ENCODE assay signal across 32 mouse cellular contexts in the genomic region with DNA sequence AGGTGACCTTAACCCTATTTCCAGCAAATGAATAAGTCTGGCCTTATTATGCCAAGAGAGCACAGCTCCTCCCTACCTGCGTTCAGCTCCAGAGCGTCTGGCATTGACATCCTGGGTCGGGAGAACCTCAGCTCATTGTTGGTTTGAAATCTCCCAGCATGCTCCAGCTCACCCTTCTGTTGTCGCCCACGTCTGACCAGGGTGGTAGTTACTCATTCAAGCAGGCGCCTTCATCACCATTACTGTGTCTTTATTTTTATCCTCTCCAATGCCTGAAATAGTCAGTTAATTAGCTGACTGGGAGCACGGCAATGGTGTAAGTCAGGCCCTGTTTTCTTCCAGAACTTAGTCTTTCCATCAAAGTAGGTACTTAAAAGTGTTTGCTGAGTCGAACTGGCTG.
DNase-seq lines count a peak whose midpoint lies in the region; ATAC-seq and TF ChIP-seq lines count a peak whose summit lies in the region.
"Had no signal": no experiment of that assay in that cellular context is flagged by ENCODE, and none has a peak within 500 bp of the region (broad histone marks: within the 10 kb centered on the region; RNA-seq: fewer than 3 reads in every experiment).

No protein-coding gene starts in this region.

- 87% methylated on average over 8 of the region's 8 CpGs for WGBS in midbrain, embryonic 10.5 days
- WGBS in midbrain, embryonic 14.5 days, result 80% methylated on average over 8 of the region's 8 CpGs
- WGBS in stomach, postnatal 0 days, result 58% methylated on average over 8 of the region's 8 CpGs

- no peak for TF ChIP-seq EP300 in stomach, postnatal 0 days (optimal IDR thresholded peaks at IDR 0.05)

- H3K4me3 ChIP-seq in left cerebral cortex, adult 2 months, result no peak overlapping the region
- no peak overlapping the region for H3K4me3 ChIP-seq in midbrain, embryonic 10.5 days
- no peak overlapping the region for H3K4me3 ChIP-seq in midbrain, embryonic 14.5 days (replicated peaks; ENCODE audit: low read depth, low read length)
- H3K4me3 ChIP-seq in stomach, postnatal 0 days (ENCODE audit: low read depth, low read length), result no peak overlapping the region
- H3K4me3 ChIP-seq: embryonic facial prominence, embryonic 10.5 days; embryonic facial prominence, embryonic 15.5 days; forebrain, embryonic 12.5 days; hindbrain, embryonic 12.5 days; intestine, embryonic 15.5 days; limb, embryonic 12.5 days; liver, embryonic 15.5 days; myocyte; neural tube, embryonic 13.5 days had no signal

- H3K27ac ChIP-seq in left cerebral cortex, adult 2 months, result no peak overlapping the region
- H3K27ac ChIP-seq in midbrain, embryonic 10.5 days (replicated peaks), result peak overlapping the region; percentile 63
- no peak overlapping the region for H3K27ac ChIP-seq in midbrain, embryonic 14.5 days (replicated peaks; ENCODE audit: low read depth, low read length)
- no peak overlapping the region for H3K27ac ChIP-seq in stomach, postnatal 0 days (replicated peaks)
- H3K27ac ChIP-seq: embryonic facial prominence, embryonic 10.5 days; embryonic facial prominence, embryonic 15.5 days; forebrain, embryonic 12.5 days; hindbrain, embryonic 12.5 days; hindbrain, postnatal 0 days; intestine, embryonic 15.5 days; limb, embryonic 12.5 days; liver, embryonic 15.5 days; neural tube, embryonic 13.5 days had no signal

- no peaks in the 10 kb centered on the region for H3K27me3 ChIP-seq in midbrain, embryonic 10.5 days (ENCODE audit: low read depth, poor library complexity, severe bottlenecking)
- no peaks in the 10 kb centered on the region for H3K27me3 ChIP-seq in midbrain, embryonic 14.5 days (ENCODE audit: control insufficient read depth, insufficient read depth, low read length)
- no peaks in the 10 kb centered on the region for H3K27me3 ChIP-seq in stomach, postnatal 0 days (ENCODE audit: control insufficient read depth, insufficient read depth, low read length)
- H3K27me3 ChIP-seq: embryonic facial prominence, embryonic 15.5 days; forebrain, embryonic 12.5 days; hindbrain, embryonic 12.5 days; intestine, embryonic 15.5 days; liver, embryonic 15.5 days; neural tube, embryonic 13.5 days had no signal

- no peak for TF ChIP-seq CTCF in left cerebral cortex, adult 2 months (IDR thresholded peaks at IDR 0.05)
- no peak for TF ChIP-seq CTCF in stomach, postnatal 0 days (IDR thresholded peaks at IDR 0.05; ENCODE audit: low read depth)

- no peaks in the 10 kb centered on the region for H3K9me3 ChIP-seq in midbrain, embryonic 10.5 days (replicated peaks)
- H3K9me3 ChIP-seq in midbrain, embryonic 14.5 days (ENCODE audit: control insufficient read depth, low read length), result no peaks in the 10 kb centered on the region
- no peaks in the 10 kb centered on the region for H3K9me3 ChIP-seq in stomach, postnatal 0 days (ENCODE audit: control insufficient read depth, low read length)
- H3K9me3 ChIP-seq: embryonic facial prominence, embryonic 10.5 days; embryonic facial prominence, embryonic 15.5 days; forebrain, embryonic 12.5 days; hindbrain, embryonic 12.5 days; intestine, embryonic 15.5 days; limb, embryonic 12.5 days; liver, embryonic 15.5 days; neural tube, embryonic 13.5 days had no signal

- H3K4me2 ChIP-seq in midbrain, embryonic 14.5 days (ENCODE audit: low read length), result no peak overlapping the region
- no peak overlapping the region for H3K4me2 ChIP-seq in stomach, postnatal 0 days (replicated peaks; ENCODE audit: low read depth)
- H3K4me2 ChIP-seq: embryonic facial prominence, embryonic 15.5 days; forebrain, embryonic 12.5 days; heart, embryonic 11.5 days; hindbrain, embryonic 12.5 days; intestine, embryonic 15.5 days; limb, embryonic 12.5 days; liver, embryonic 15.5 days; midbrain, embryonic 11.5 days; neural tube, embryonic 13.5 days had no signal

- peak; percentile 28 for DNase-seq in layer of hippocampus, adult 11-12 months (ENCODE audit: low spot score)
- DNase-seq in layer of hippocampus, postnatal 10 days (ENCODE audit: low spot score in 2 of 2), result no peak
- peak; percentile 12 to 39 for DNase-seq in left cerebral cortex, adult 2 months (ENCODE audit: extremely low spot score in 1 of 2, low spot score in 2 of 2)
- no peak for DNase-seq in left cerebral cortex, postnatal 10 days (ENCODE audit: extremely low spot score in 1 of 2, low spot score in 2 of 2)
- no peak for DNase-seq in midbrain, embryonic 10.5 days (ENCODE audit: low spot score)
- DNase-seq in midbrain, embryonic 14.5 days, result no peak
- DNase-seq in stomach, postnatal 0 days (ENCODE audit: low spot score), result no peak
- no peak for DNase-seq in thymus, postnatal 0 days (ENCODE audit: low spot score)
- DNase-seq: adrenal gland, adult 8-10 months; cerebellum, adult 8-10 months; cerebellum, postnatal 25 days; forebrain, postnatal 0 days; gastrocnemius, postnatal 36 days; heart, adult 18-20 months; heart, postnatal 36 days; kidney, adult 2 months; kidney, postnatal 36 days; spleen, adult 18-20 months had no signal

- H3K4me1 ChIP-seq in midbrain, embryonic 10.5 days, result peaks cover 76% of the 10 kb centered on the region
- peaks cover 34% of the 10 kb centered on the region for H3K4me1 ChIP-seq in midbrain, embryonic 14.5 days (ENCODE audit: control insufficient read depth, insufficient read depth, low read length)
- H3K4me1 ChIP-seq in stomach, postnatal 0 days (replicated peaks; ENCODE audit: control insufficient read depth, insufficient read depth), result no peaks in the 10 kb centered on the region
- H3K4me1 ChIP-seq: liver, embryonic 15.5 days had no signal

- H3K9ac ChIP-seq in midbrain, embryonic 14.5 days (replicated peaks; ENCODE audit: low read length), result no peak overlapping the region
- H3K9ac ChIP-seq in stomach, postnatal 0 days (ENCODE audit: low read length), result no peak overlapping the region
- H3K9ac ChIP-seq: embryonic facial prominence, embryonic 15.5 days; forebrain, embryonic 12.5 days; forebrain, postnatal 0 days; hindbrain, embryonic 12.5 days; intestine, embryonic 15.5 days; limb, embryonic 12.5 days; liver, embryonic 15.5 days; neural tube, embryonic 13.5 days had no signal

- no peaks in the 10 kb centered on the region for H3K36me3 ChIP-seq in midbrain, embryonic 10.5 days
- no peaks in the 10 kb centered on the region for H3K36me3 ChIP-seq in midbrain, embryonic 14.5 days (ENCODE audit: control insufficient read depth, insufficient read depth, low read length)
- H3K36me3 ChIP-seq in stomach, postnatal 0 days (ENCODE audit: control insufficient read depth, insufficient read depth, low read length), result no peaks in the 10 kb centered on the region
- H3K36me3 ChIP-seq: embryonic facial prominence, embryonic 10.5 days; embryonic facial prominence, embryonic 15.5 days; forebrain, embryonic 12.5 days; G1E; hindbrain, embryonic 12.5 days; intestine, embryonic 15.5 days; limb, embryonic 12.5 days; liver, embryonic 15.5 days; neural tube, embryonic 13.5 days had no signal

- intact Hi-C loops in left cerebral cortex, adult 2 months (cut with DNase I), result loop anchor here (10.0 kb wide), 1 partner anchor 208 kb away; no protein-coding TSS in a partner anchor
- intact Hi-C loops in left cerebral cortex, postnatal 10 days (cut with DNase I), result no loop called here

- no peak for ATAC-seq in midbrain, embryonic 14.5 days (ENCODE audit: low FRiP score, low TSS enrichment)
- ATAC-seq in stomach, postnatal 0 days (ENCODE audit: low FRiP score, low TSS enrichment), result 0 out of 2 replicates have a peak, but pooled peaks have one; percentile 38
- ATAC-seq: forebrain, postnatal 0 days; hindbrain, postnatal 0 days; intestine, embryonic 15.5 days; lung, postnatal 0 days had no signal

Comparison
In these comparisons a context has a peak if more than half of its experiments do, and no peak if none do; other contexts are left out.
1. DNase-seq: peak in layer of hippocampus, adult 11-12 months (single experiment) and left cerebral cortex, adult 2 months (2 of 2); none in layer of hippocampus, postnatal 10 days (0 of 2), left cerebral cortex, postnatal 10 days (0 of 2), midbrain, embryonic 10.5 days (single experiment), midbrain, embryonic 14.5 days (single experiment), stomach, postnatal 0 days (single experiment) and thymus, postnatal 0 days (single experiment).